Mouse (Mus musculus): ENCODE data around the gene Zfp410. TPM values are rescaled to one million over a fixed set of nuclear protein-coding genes. Genes with fewer than 3 reads are reported as not detected.

The Zfp410 gene
- polyA plus RNA-seq, 1 experiment from 2014 or later = 79.8 TPM

DNA sequence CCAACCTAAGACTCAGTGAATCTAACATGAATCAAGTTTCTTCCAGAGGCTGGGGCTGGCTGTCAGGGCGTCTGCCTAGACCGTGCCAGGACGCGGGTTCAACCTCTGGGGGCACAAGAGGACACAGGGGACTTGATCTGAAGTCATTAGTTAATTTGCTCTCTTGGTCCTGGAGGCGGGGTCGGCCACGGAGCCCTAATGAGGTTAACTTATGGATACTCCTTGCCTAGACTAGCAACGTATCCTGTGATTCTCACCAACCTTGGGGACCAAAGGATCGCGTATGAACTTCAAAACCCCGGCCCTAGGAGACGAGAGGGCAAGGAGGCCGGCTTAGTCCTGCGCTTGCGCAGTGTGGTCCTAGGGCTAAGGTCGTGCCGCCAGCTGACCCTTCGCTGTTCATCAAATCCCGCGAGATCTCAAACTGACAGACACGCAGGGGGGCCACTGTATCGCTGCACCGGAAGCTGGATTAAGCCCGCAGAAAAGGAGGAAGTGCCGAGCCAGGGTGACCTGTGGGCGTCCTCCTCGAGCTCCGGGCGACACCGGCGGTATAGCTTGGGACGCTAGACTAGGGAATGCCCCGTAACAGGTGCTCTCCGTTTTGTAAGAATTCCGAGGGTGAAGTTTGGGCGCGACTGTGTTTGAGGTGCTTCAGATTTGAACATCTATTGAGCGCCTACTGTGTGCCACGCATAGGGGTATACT is 31.6 kb upstream of the Zfp410 start, which contains the start of gene Ptgr2:
TSS of gene Ptgr2 (plus strand) at position 348 of the 708 bp plus-strand sequence.
- under 1% methylated on average over 39 of the region's 39 CpGs for WGBS
- H3K4me1 ChIP-seq (ENCODE audit: control insufficient read depth, insufficient read depth, low read length) = peaks cover 13% of the 10 kb centered on the region
- H3K36me3 ChIP-seq (ENCODE audit: control insufficient read depth, insufficient read depth, low read length) = no peaks in the 10 kb centered on the region
- peak within 1 kb of the TSS; percentile 64 for H3K9ac ChIP-seq (replicated peaks; ENCODE audit: low read length)
- no peaks in the 10 kb centered on the region for H3K27me3 ChIP-seq (ENCODE audit: control insufficient read depth, insufficient read depth, low read length)
- peak within 1 kb of the TSS; percentile 74 for H3K4me2 ChIP-seq (ENCODE audit: low read length)
- no peaks in the 10 kb centered on the region for H3K9me3 ChIP-seq (ENCODE audit: control insufficient read depth, low read length)
- DNase-seq (peak; percentile 95), ATAC-seq (ENCODE audit: low FRiP score, low TSS enrichment) (peak; percentile 88)
- peak within 1 kb of the TSS; percentile 47 for H3K4me3 ChIP-seq (replicated peaks; ENCODE audit: low read depth, low read length)
- H3K27ac ChIP-seq (replicated peaks; ENCODE audit: low read depth, low read length) = peak within 1 kb of the TSS; percentile 41; the same call in 1 of the 2 replicates

- DNase-seq = peak; percentile 3
- Histone ChIP-seq H3K4me3 (replicated peaks; ENCODE audit: low read depth, low read length) (peak overlapping the region; percentile 47), H3K27ac (replicated peaks; ENCODE audit: low read depth, low read length) (peak overlapping the region; percentile 41; the same call in 1 of the 2 replicates), H3K9ac (replicated peaks; ENCODE audit: low read length) (peak overlapping the region; percentile 64), H3K4me2 (ENCODE audit: low read length) (peak overlapping the region; percentile 74), H3K27me3 (ENCODE audit: control insufficient read depth, insufficient read depth, low read length) (no peaks in the 10 kb centered on the region), H3K36me3 (ENCODE audit: control insufficient read depth, insufficient read depth, low read length) (no peaks in the 10 kb centered on the region), H3K9me3 (ENCODE audit: control insufficient read depth, low read length) (no peaks in the 10 kb centered on the region), H3K4me1 (ENCODE audit: control insufficient read depth, insufficient read depth, low read length) (peaks cover 13% of the 10 kb centered on the region)
- 31% methylated on average over 8 of the region's 8 CpGs for WGBS
- no peak; the same call in 1 of the 2 replicates for ATAC-seq (ENCODE audit: low FRiP score, low TSS enrichment)
Observed at GRCm38 (mm10) chr12:84285593-84285968, 31.1 kb upstream of the Zfp410 start.

DNA sequence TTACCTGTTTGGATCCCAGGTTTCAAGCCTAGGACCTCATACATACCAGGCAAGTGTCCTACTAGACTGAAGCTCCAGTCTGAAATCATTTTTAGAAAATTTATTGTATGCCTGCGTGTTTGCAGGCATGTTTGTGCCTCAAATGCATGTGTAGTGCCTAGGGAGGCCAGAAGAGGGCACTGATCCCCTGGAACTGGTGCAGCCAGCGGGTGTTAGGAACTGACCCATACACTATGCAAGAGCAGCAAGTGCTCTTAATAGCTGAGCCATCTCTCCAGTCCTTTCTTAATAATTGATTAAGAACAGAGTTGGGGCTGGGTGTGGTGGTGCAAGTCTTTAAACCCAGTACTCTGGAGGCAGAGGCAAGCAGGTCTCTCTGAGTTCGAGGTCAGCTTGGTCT is 28.2 kb upstream of the Zfp410 start:
- no peaks in the 10 kb centered on the region for H3K9me3 ChIP-seq (ENCODE audit: control insufficient read depth, low read length)
- peak; percentile 24 for DNase-seq
- H3K36me3 ChIP-seq (ENCODE audit: control insufficient read depth, insufficient read depth, low read length) = peaks cover under 1% of the 10 kb centered on the region; the same call in 1 of the 2 replicates
- ATAC-seq (ENCODE audit: low FRiP score, low TSS enrichment) = no peak
- 61% methylated on average over 3 of the region's 3 CpGs for WGBS
- no peak overlapping the region for H3K27ac ChIP-seq (replicated peaks; ENCODE audit: low read depth, low read length)
- H3K4me3 ChIP-seq (replicated peaks; ENCODE audit: low read depth, low read length) = no peak overlapping the region
- no peaks in the 10 kb centered on the region for H3K27me3 ChIP-seq (ENCODE audit: control insufficient read depth, insufficient read depth, low read length)
- H3K9ac ChIP-seq (replicated peaks; ENCODE audit: low read length) = no peak overlapping the region
- peaks cover 13% of the 10 kb centered on the region for H3K4me1 ChIP-seq (ENCODE audit: control insufficient read depth, insufficient read depth, low read length)
- H3K4me2 ChIP-seq (ENCODE audit: low read length) = no peak overlapping the region

- 97% methylated on average over 6 of the region's 6 CpGs for WGBS
- peaks cover 47% of the 10 kb centered on the region for H3K36me3 ChIP-seq (ENCODE audit: control insufficient read depth, insufficient read depth, low read length)
- H3K9ac ChIP-seq (replicated peaks; ENCODE audit: low read length) = no peak overlapping the region
- H3K9me3 ChIP-seq (ENCODE audit: control insufficient read depth, low read length) = no peaks in the 10 kb centered on the region
- DNase-seq (no peak), ATAC-seq (ENCODE audit: low FRiP score, low TSS enrichment) (no peak)
- no peaks in the 10 kb centered on the region for H3K4me1 ChIP-seq (ENCODE audit: control insufficient read depth, insufficient read depth, low read length)
- no peak overlapping the region for H3K4me3 ChIP-seq (replicated peaks; ENCODE audit: low read depth, low read length)
- H3K27me3 ChIP-seq (ENCODE audit: control insufficient read depth, insufficient read depth, low read length) = no peaks in the 10 kb centered on the region
- no peak overlapping the region for H3K4me2 ChIP-seq (ENCODE audit: low read length)
- H3K27ac ChIP-seq (replicated peaks; ENCODE audit: low read depth, low read length) = no peak overlapping the region
Observed at GRCm38 (mm10) chr12:84297851-84298250, 18.8 kb upstream of the Zfp410 start.

DNA sequence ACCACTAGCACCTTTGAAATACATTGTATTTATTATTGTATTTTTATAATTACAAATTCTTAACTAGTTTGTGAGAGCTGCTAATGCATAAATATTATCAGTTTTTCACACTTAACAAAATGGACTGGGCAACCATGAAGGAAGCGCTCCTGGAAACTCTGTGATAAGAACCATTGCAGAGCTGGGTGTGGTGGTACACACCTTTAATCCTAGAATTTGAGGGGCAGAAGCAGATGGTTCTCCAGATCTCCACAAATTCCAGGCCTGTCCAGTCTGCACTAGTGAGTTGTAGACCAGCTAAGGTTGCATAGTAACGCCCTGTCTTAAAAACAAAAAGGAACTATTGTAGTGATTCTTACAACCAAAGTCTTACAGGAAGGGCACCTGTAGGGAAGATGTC is 17.4 kb upstream of the Zfp410 start:
- no peaks in the 10 kb centered on the region for H3K4me1 ChIP-seq (ENCODE audit: control insufficient read depth, insufficient read depth, low read length)
- whole genome bisulfite sequencing = 95% methylated on average over 2 of the region's 2 CpGs
- ATAC-seq (ENCODE audit: low FRiP score, low TSS enrichment) = no peak
- H3K9me3 ChIP-seq (ENCODE audit: control insufficient read depth, low read length) = no peaks in the 10 kb centered on the region
- no peak overlapping the region for H3K9ac ChIP-seq (replicated peaks; ENCODE audit: low read length)
- peaks cover 43% of the 10 kb centered on the region for H3K36me3 ChIP-seq (ENCODE audit: control insufficient read depth, insufficient read depth, low read length)
- no peak overlapping the region for H3K4me2 ChIP-seq (ENCODE audit: low read length)
- DNase-seq = no peak
- no peaks in the 10 kb centered on the region for H3K27me3 ChIP-seq (ENCODE audit: control insufficient read depth, insufficient read depth, low read length)
- H3K27ac ChIP-seq (replicated peaks; ENCODE audit: low read depth, low read length) = no peak overlapping the region
- H3K4me3 ChIP-seq (replicated peaks; ENCODE audit: low read depth, low read length) = no peak overlapping the region

DNA sequence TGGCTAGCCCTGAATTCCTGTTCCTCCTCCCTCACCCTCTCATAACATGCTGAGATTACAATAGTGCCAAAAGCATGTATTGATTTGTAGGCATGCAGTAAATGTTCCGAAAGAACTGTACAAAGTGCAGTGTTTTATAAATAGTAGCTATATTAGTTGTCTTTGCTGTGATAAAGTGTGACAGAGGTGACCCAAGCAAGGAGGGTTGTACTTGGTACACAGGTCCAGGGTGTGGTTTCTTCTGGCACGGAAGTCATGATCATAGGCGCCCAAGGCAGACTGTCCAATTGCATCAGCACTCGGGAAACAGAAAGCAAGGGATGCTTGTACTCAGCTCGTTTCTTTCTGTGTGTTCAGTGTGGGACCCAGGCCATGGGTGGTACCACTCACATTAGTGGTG is 12.6 kb upstream of the Zfp410 start:
- ATAC-seq (ENCODE audit: low FRiP score, low TSS enrichment) (no peak), DNase-seq (no peak)
- Histone ChIP-seq H3K4me2 (ENCODE audit: low read length) (no peak overlapping the region), H3K27ac (replicated peaks; ENCODE audit: low read depth, low read length) (no peak overlapping the region), H3K36me3 (ENCODE audit: control insufficient read depth, insufficient read depth, low read length) (peaks cover 31% of the 10 kb centered on the region), H3K4me3 (replicated peaks; ENCODE audit: low read depth, low read length) (no peak overlapping the region), H3K9me3 (ENCODE audit: control insufficient read depth, low read length) (no peaks in the 10 kb centered on the region), H3K4me1 (ENCODE audit: control insufficient read depth, insufficient read depth, low read length) (no peaks in the 10 kb centered on the region), H3K27me3 (ENCODE audit: control insufficient read depth, insufficient read depth, low read length) (no peaks in the 10 kb centered on the region), H3K9ac (replicated peaks; ENCODE audit: low read length) (no peak overlapping the region)
- 93% methylated on average over 5 of the region's 5 CpGs for WGBS

DNA sequence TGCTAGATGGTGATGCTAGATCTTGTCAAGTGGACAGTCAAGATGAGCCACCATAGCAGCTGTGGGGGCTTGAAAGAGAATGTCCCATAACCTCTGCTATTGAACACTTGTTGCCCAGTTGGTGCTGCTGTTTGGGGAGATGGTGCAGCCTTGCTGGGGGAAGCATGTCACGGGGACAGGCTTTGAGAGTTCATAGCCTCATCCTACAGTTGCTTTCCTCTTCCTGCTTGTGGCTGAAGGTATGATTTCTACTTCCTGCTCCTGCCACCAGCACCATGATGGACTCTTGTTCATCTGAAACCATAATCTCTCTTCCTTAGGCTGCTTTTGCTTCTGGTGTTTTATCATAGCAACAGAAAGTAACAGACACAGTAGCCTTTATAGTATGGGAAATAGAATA is 12.1 kb upstream of the Zfp410 start:
- Histone ChIP-seq H3K4me2 (ENCODE audit: low read length) (no peak overlapping the region), H3K4me3 (replicated peaks; ENCODE audit: low read depth, low read length) (no peak overlapping the region), H3K9ac (replicated peaks; ENCODE audit: low read length) (no peak overlapping the region), H3K9me3 (ENCODE audit: control insufficient read depth, low read length) (no peaks in the 10 kb centered on the region), H3K27me3 (ENCODE audit: control insufficient read depth, insufficient read depth, low read length) (no peaks in the 10 kb centered on the region), H3K4me1 (ENCODE audit: control insufficient read depth, insufficient read depth, low read length) (no peaks in the 10 kb centered on the region), H3K27ac (replicated peaks; ENCODE audit: low read depth, low read length) (no peak overlapping the region), H3K36me3 (ENCODE audit: control insufficient read depth, insufficient read depth, low read length) (peaks cover 27% of the 10 kb centered on the region)
- no peak for ATAC-seq (ENCODE audit: low FRiP score, low TSS enrichment)
- 68% methylated on average over 1 of the region's 1 CpGs for WGBS
- no peak for DNase-seq

DNA sequence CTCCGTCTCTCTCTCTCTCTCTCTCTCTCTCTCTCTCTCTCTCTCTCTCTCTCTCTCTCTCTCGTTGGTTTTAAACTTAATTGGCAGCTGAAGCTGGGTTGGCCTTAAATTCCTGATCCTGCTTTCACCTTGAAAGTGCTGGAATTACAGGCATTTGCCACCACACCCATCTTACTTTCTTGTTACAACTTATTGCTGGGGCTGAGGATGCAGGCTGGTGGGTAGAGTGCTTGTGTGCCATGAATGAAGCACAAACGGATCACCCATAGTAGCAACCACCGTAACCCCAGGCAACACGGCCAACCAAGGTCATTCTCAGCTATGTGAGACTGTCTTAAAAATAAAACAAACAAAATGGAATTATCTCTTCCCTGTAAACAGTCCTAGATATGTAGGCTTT is 5.3 kb upstream of the Zfp410 start:
- Histone ChIP-seq H3K27ac (replicated peaks; ENCODE audit: low read depth, low read length) (no peak overlapping the region), H3K9ac (replicated peaks; ENCODE audit: low read length) (no peak overlapping the region), H3K36me3 (ENCODE audit: control insufficient read depth, insufficient read depth, low read length) (peaks cover 9% of the 10 kb centered on the region; the same call in 1 of the 2 replicates), H3K27me3 (ENCODE audit: control insufficient read depth, insufficient read depth, low read length) (no peaks in the 10 kb centered on the region), H3K4me2 (ENCODE audit: low read length) (no peak overlapping the region), H3K4me1 (ENCODE audit: control insufficient read depth, insufficient read depth, low read length) (peaks cover 4% of the 10 kb centered on the region; the same call in 1 of the 2 replicates), H3K9me3 (ENCODE audit: control insufficient read depth, low read length) (no peaks in the 10 kb centered on the region), H3K4me3 (replicated peaks; ENCODE audit: low read depth, low read length) (no peak overlapping the region)
- DNase-seq = no peak
- ATAC-seq (ENCODE audit: low FRiP score, low TSS enrichment) = no peak
- WGBS = 77% methylated on average over 4 of the region's 5 CpGs

DNA sequence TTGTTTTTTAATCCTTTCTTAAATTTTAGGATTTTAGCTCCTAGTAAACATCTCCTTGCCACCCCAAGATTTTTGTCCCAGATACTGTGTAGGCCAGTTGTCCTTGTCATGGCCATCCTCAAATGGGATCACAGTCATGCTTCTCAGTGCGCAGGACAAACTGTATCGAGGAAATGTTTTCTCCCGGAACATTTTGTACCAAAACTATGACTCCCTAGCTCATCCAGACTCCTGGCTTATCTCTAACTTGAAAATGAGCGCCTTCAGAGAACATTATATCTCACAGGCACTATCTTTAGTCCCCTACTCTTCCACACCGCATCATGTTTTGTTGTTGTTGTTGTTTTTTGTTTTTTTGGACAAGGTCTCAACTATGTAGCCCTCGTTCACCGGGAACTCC is 646 bp upstream of the Zfp410 start:
- H3K27ac ChIP-seq (replicated peaks; ENCODE audit: low read depth, low read length) = peak overlapping the region; percentile 95
- ATAC-seq (ENCODE audit: low FRiP score, low TSS enrichment) = no peak

More for the DNA sequence above, 646 bp upstream of the Zfp410 start:
- Histone ChIP-seq H3K4me3 (replicated peaks; ENCODE audit: low read depth, low read length) (peak overlapping the region; percentile 99), H3K9ac (replicated peaks; ENCODE audit: low read length) (peak overlapping the region; percentile 94), H3K27me3 (ENCODE audit: control insufficient read depth, insufficient read depth, low read length) (no peaks in the 10 kb centered on the region), H3K9me3 (ENCODE audit: control insufficient read depth, low read length) (no peaks in the 10 kb centered on the region), H3K4me1 (ENCODE audit: control insufficient read depth, insufficient read depth, low read length) (peaks cover 10% of the 10 kb centered on the region), H3K36me3 (ENCODE audit: control insufficient read depth, insufficient read depth, low read length) (no peaks in the 10 kb centered on the region), H3K4me2 (ENCODE audit: low read length) (peak overlapping the region; percentile 94)
- no peak for DNase-seq
- 41% methylated on average over 7 of the region's 7 CpGs for WGBS

All from midbrain, embryonic 14.5 days (tissue).